8 mouse cellular contexts compared by ENCODE assay signal in the genomic region with DNA sequence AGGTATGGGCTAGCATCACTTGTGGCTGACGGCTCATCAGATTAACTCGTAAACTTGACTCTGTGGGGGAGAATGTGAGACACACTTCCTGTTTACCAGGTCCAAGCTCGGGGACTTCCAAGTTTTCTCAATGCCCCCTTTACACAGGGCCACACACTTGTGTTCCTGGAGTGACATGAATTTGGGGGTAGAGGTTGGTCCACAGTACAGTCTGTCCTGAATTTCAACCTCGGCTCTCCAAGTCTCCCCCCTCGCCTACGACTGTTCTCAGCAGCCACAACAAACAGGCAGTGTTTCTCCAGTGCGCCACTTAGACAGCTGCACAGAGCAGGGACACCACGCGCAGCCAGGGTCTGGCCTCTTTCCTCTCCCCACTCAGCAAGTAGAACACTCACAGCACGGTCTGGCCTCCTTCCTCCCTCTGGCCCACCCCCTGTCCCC. TPM values are rescaled to one million over a fixed set of nuclear protein-coding genes. Genes with fewer than 3 reads are reported as not detected.
DNase-seq lines count a peak whose midpoint lies in the region; ATAC-seq and TF ChIP-seq lines count a peak whose summit lies in the region.

No protein-coding gene starts in this region.

- H3K4me1 ChIP-seq in neural tube, embryonic 15.5 days, result peaks cover 13% of the 10 kb centered on the region
- peaks cover 25% of the 10 kb centered on the region for H3K4me1 ChIP-seq in heart, postnatal 0 days (ENCODE audit: control insufficient read depth, insufficient read depth)

- TF ChIP-seq EP300 in heart, postnatal 0 days (IDR thresholded peaks at IDR 0.05; ENCODE audit: low read depth), result no peak

- H3K27me3 ChIP-seq in neural tube, embryonic 15.5 days (replicated peaks), result no peaks in the 10 kb centered on the region
- H3K27me3 ChIP-seq in heart, postnatal 0 days (ENCODE audit: control insufficient read depth, insufficient read depth, low read length), result no peaks in the 10 kb centered on the region

- no peak overlapping the region for H3K4me3 ChIP-seq in neural tube, embryonic 15.5 days (replicated peaks)
- H3K4me3 ChIP-seq in heart, postnatal 0 days (ENCODE audit: low read depth, low read length), result no peak overlapping the region

- no peak for TF ChIP-seq CTCF in heart, postnatal 0 days (IDR thresholded peaks at IDR 0.05; ENCODE audit: low read depth)

- no peak overlapping the region for H3K9ac ChIP-seq in neural tube, embryonic 15.5 days (replicated peaks)
- 0 out of 2 replicates have a peak overlapping the region, but pooled peaks have one; percentile 26 for H3K9ac ChIP-seq in heart, postnatal 0 days (replicated peaks; ENCODE audit: low read depth, low read length)

- H3K4me2 ChIP-seq in neural tube, embryonic 15.5 days, result no peak overlapping the region
- no peak overlapping the region; the same call in 1 of the 2 replicates for H3K4me2 ChIP-seq in heart, postnatal 0 days (ENCODE audit: low read depth, low read length)

- DNase-seq in gastrocnemius, postnatal 14 days, result peak; percentile 53
- DNase-seq in gastrocnemius, adult 18-20 months (ENCODE audit: low spot score), result no peak
- DNase-seq in neural tube, embryonic 10.5 days (ENCODE audit: extremely low spot score, low spot score), result no peak
- DNase-seq in heart, postnatal 0 days (ENCODE audit: low spot score), result no peak
- peak; percentile 67 to 81 for DNase-seq in natural killer cell, adult 2 months (ENCODE audit: low spot score in 2 of 2)
- DNase-seq in urinary bladder, adult 18-20 months (ENCODE audit: low spot score in 2 of 2), result no peak
- no peak for DNase-seq in urinary bladder, postnatal 36 days (ENCODE audit: low spot score in 2 of 2)

- intact Hi-C loops in gastrocnemius, postnatal 14 days (cut with DNase I; ENCODE audit: low total_unique reads), result no loop called here

- H3K27ac ChIP-seq in neural tube, embryonic 15.5 days (replicated peaks), result no peak overlapping the region
- H3K27ac ChIP-seq in heart, postnatal 0 days (ENCODE audit: low read depth), result peak overlapping the region; percentile 56

- H3K9me3 ChIP-seq in neural tube, embryonic 15.5 days (replicated peaks), result no peaks in the 10 kb centered on the region
- H3K9me3 ChIP-seq in heart, postnatal 0 days (replicated peaks; ENCODE audit: control insufficient read depth, low read length), result no peaks in the 10 kb centered on the region

- ATAC-seq in neural tube, embryonic 15.5 days (ENCODE audit: low FRiP score), result 0 out of 2 replicates have a peak, but pooled peaks have one; percentile 9
- peak; percentile 89 for ATAC-seq in heart, postnatal 0 days (ENCODE audit: insufficient read depth, low read depth)

- H3K36me3 ChIP-seq in neural tube, embryonic 15.5 days, result no peaks in the 10 kb centered on the region
- H3K36me3 ChIP-seq in heart, postnatal 0 days (replicated peaks; ENCODE audit: control insufficient read depth, insufficient read depth, low read length), result no peaks in the 10 kb centered on the region

- 64% methylated on average over 10 of the region's 10 CpGs for WGBS in neural tube, embryonic 15.5 days
- WGBS in heart, postnatal 0 days, result 25% methylated on average over 10 of the region's 10 CpGs

RNA-seq across cellular contexts. Expression of gene Cd101, which starts 17.2 kb away (rescaled TPM):
- total RNA-seq in gastrocnemius, postnatal 14 days (2021), result under 1 TPM; 0.39 to 0.55 TPM
- under 1 TPM in 1 of 2 experiments, not detected in 1; 0.07 TPM for total RNA-seq in gastrocnemius, adult 18-20 months (2021)
- polyA plus RNA-seq in neural tube, embryonic 15.5 days (2015; fragmentation: Nextera tagmentation; extraction: Ambion mirVana), result 0.19 TPM in 1 of 2 replicates, not detected in the other
- 1.8 TPM in 1 of 2 replicates, not detected in the other for total RNA-seq in heart, postnatal 0 days (2014; rRNA removed; ENCODE audit: low replicate concordance)
- 0.26 and 0.27 TPM in 2 replicates for polyA plus RNA-seq in heart, postnatal 0 days (2015; fragmentation: Nextera tagmentation; extraction: Ambion mirVana)

RNA-seq across cellular contexts. Expression of gene Ttf2, which starts 42.7 kb away (rescaled TPM):
- 1 to 10 TPM; 4.5 to 4.8 TPM for total RNA-seq in gastrocnemius, postnatal 14 days (2021)
- total RNA-seq in gastrocnemius, adult 18-20 months (2021), result 1 to 10 TPM; 2.8 to 3.2 TPM
- 3.0 and 6.7 TPM in 2 replicates for polyA plus RNA-seq in neural tube, embryonic 15.5 days (2015; fragmentation: Nextera tagmentation; extraction: Ambion mirVana)
- total RNA-seq in heart, postnatal 0 days (2014; rRNA removed; ENCODE audit: low replicate concordance), result 11.0 and 13.5 TPM in 2 replicates
- 4.2 and 4.4 TPM in 2 replicates for polyA plus RNA-seq in heart, postnatal 0 days (2015; fragmentation: Nextera tagmentation; extraction: Ambion mirVana)

Comparison
In these comparisons a context has a peak if more than half of its experiments do, and no peak if none do; other contexts are left out.
1. DNase-seq: peak in gastrocnemius, postnatal 14 days (single experiment) and natural killer cell, adult 2 months (2 of 2); none in gastrocnemius, adult 18-20 months (single experiment), neural tube, embryonic 10.5 days (single experiment), heart, postnatal 0 days (single experiment), urinary bladder, adult 18-20 months (0 of 2) and urinary bladder, postnatal 36 days (0 of 2).